Mouse (Mus musculus) cerebellum, adult (tissue): ENCODE measurements around the gene Arid2.
"Not testable (repeated sequence)": the region's sequence is repeated elsewhere in the genome, so short reads cannot be mapped to it uniquely, and the experiment has no call there.

Experiments
- ATAC-seq: cut with Nextera tagmentation; 2 replicates; pipeline ENCODE4 v1.9.2; 2017; ENCODE audit warnings: mild to moderate bottlenecking, moderate library complexity, mixed read lengths; ENCODE audit not compliant: insufficient number of reproducible peaks, low FRiP score, low TSS enrichment

The Arid2 gene

GRCm38 (mm10) chr15:96405548-96405947 lies 118.2 kb downstream of the Arid2 start:
- no peak for ATAC-seq

- ATAC-seq: no peak
These were observed 118.9 kb downstream of the Arid2 start for GRCm38 (mm10) chr15:96406253-96406652.

GRCm38 (mm10) chr15:96407151-96407550 lies 119.8 kb downstream of the Arid2 start:
- no peak for ATAC-seq

- no peak for ATAC-seq
These were observed 121.4 kb downstream of the Arid2 start for GRCm38 (mm10) chr15:96408717-96409121.

- ATAC-seq: no peak
These were observed 130.8 kb downstream of the Arid2 start for GRCm38 (mm10) chr15:96418161-96418560.

GRCm38 (mm10) chr15:96419920-96420319 lies 132.6 kb downstream of the Arid2 start:
- ATAC-seq: no peak

GRCm38 (mm10) chr15:96434202-96434601 lies 146.9 kb downstream of the Arid2 start:
- no peak for ATAC-seq

GRCm38 (mm10) chr15:96441480-96441879 lies 154.2 kb downstream of the Arid2 start:
- ATAC-seq: not testable (repeated sequence)

GRCm38 (mm10) chr15:96446785-96447184 lies 159.5 kb downstream of the Arid2 start:
- ATAC-seq: no peak

GRCm38 (mm10) chr15:96448656-96449299 lies 161.5 kb downstream of the Arid2 start:
- no peak for ATAC-seq

- no peak for ATAC-seq
These were observed 166.0 kb downstream of the Arid2 start for GRCm38 (mm10) chr15:96453346-96453745.
